Mouse (Mus musculus) mouse embryonic stem cell (cell line): ENCODE measurements around the gene Rgs11.
"Not testable (repeated sequence)": the region's sequence is repeated elsewhere in the genome, so short reads cannot be mapped to it uniquely, and the experiment has no call there.

ENCODE experiments used
- in situ Hi-C, 2 experiments: fragments of 300-500 bp; cut with MboI; formaldehyde crosslinking; loops; 1 replicate in 1 of 2; 3 replicates in 1 of 2; pipeline ENCODE4 v1.14.3; 2019 to 2020; ENCODE audit warnings: low sequenced_read_pairs in 2 of 2, low pct_unique_long_range_greater_than_20kb in 1 of 2, mixed read lengths in 1 of 2; ENCODE audit not compliant: unreplicated experiment in 1 of 2

Rgs11 gene

DNA sequence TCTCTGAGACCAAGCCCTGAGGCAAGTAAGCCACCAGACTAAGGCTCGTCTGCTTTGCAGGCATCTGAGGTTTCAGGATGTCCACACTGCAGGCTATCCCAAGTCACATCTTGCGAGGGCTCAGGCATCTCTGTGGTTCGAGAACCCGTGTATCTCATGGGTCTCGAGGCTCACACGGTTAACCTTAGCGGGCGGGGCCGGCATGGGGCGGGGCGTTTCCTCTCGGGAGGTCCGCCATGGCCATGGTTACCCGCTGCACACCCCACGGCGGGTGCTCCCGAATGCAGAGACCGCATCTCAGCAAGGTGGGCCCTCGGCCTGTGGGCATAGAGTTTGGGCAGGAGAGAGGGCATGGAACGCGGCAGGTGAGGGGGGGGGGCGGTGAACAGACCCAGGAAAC lies at the start of gene Rgs11:
Rgs11 (plus strand) TSS at position 215 of the 400 bp plus-strand sequence.
- in situ Hi-C loops: no loop called here

DNA sequence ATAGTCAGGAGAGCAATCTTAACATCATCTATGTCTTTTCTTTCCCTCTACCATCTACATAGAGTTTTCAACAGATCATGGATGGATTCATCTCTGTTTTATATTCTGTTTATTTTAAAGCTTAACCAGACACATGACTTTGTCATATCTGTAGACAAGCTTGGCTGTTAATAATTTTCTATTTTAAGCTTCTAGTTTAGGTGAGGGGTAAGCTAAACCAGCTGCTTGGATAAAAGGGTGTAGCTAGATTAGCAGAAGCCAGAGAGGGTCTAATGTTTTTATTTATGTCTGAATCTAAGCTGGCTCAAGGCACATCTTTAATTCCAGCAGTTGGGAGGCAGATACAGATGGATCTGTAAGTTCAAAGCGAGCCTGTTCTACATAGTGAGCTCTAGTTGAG lies 40.0 kb upstream of the Rgs11 start:
- in situ Hi-C loops: no loop called here

- in situ Hi-C loops: no loop called here
Measured at GRCm38 (mm10) chr17:26168039-26168438, 34.7 kb upstream of the Rgs11 start.

- in situ Hi-C loops: not testable (repeated sequence)
Measured at GRCm38 (mm10) chr17:26175248-26175647, 27.5 kb upstream of the Rgs11 start.

GRCm38 (mm10) chr17:26178611-26179010 lies 24.1 kb upstream of the Rgs11 start:
- in situ Hi-C loops: no loop called here

DNA sequence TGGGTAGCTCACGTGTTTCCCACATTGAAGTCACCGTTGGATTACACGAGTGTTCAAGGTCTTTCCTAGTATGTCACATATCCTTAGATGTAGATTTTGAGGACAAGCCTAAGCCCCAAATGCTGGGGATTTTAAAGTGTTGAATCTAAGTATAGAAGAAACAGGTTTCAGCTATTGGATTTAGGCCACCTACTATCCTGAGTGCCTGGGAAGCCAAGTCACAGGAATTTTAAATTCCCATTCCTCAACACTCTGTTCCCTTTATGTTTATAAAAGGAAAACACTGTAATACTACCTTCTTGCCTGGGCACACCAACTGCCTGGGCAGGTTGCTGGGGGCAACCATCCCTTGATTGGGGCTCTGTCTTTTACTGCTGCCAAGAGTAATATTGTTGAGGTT lies 21.6 kb upstream of the Rgs11 start:
- in situ Hi-C loops: no loop called here

GRCm38 (mm10) chr17:26187592-26187991 lies 15.2 kb upstream of the Rgs11 start:
- in situ Hi-C loops: no loop called here

DNA sequence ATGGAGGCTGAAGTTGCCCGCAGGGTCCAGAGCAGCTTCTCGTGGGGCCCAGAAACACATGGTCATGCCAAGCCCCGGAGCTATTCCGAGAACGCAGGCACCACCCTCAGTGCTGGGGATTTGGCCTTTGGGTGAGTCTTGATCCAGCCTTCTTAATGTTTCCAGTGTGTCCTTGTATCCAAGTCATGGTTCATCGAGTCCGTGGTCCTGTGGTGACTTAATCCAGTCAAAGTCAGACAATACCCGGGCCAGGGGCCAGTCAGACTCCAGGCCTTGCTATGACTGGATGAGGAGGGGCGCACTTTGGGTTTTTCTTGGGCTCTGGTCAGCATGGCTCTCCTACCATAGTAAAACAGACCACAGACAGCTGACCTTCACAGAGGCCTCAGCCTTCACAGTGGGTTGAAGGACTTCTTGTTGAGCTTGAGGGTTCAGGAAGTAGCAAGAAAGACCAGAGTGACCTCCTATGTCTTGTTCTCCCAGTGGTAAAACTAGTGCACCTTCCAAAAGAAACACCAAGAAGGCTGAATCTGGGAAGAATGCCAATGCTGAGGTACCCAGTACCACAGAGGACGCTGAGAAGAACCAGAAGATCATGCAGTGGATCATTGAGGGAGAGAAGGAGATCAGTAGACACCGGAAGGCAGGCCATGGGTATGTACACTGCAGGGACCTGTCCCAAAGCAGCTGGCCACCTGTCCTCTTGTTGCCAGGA lies 14.5 kb upstream of the Rgs11 start:
- in situ Hi-C loops: no loop called here

- in situ Hi-C loops: not testable (repeated sequence)
Measured at GRCm38 (mm10) chr17:26191486-26191885, 11.3 kb upstream of the Rgs11 start.

- in situ Hi-C loops: no loop called here
Measured at GRCm38 (mm10) chr17:26192481-26193190, 10.1 kb upstream of the Rgs11 start.

DNA sequence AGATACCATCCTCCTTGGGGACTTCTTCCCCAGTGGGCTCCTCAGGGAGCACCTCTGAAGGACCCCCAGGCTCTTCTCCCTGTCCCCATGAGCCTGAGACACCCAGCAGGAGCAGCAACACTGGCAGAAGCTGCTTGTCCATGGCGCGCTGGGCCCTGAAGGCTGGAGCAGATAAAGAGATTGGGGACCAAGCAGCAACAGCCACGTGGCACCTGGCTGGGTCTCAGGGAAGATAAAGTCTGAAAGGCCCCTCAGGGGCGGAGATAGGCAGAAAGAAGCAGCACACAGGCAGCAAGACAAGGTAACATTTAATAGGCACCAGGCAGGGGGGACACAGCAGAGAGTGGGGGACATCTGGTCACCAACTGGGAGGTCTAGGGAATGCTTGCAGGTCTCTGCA lies 3.9 kb upstream of the Rgs11 start, which contains the start of gene Pdia2:
Pdia2 (minus strand) TSS at position 196 of the 400 bp plus-strand sequence.
- in situ Hi-C loops: no loop called here

DNA sequence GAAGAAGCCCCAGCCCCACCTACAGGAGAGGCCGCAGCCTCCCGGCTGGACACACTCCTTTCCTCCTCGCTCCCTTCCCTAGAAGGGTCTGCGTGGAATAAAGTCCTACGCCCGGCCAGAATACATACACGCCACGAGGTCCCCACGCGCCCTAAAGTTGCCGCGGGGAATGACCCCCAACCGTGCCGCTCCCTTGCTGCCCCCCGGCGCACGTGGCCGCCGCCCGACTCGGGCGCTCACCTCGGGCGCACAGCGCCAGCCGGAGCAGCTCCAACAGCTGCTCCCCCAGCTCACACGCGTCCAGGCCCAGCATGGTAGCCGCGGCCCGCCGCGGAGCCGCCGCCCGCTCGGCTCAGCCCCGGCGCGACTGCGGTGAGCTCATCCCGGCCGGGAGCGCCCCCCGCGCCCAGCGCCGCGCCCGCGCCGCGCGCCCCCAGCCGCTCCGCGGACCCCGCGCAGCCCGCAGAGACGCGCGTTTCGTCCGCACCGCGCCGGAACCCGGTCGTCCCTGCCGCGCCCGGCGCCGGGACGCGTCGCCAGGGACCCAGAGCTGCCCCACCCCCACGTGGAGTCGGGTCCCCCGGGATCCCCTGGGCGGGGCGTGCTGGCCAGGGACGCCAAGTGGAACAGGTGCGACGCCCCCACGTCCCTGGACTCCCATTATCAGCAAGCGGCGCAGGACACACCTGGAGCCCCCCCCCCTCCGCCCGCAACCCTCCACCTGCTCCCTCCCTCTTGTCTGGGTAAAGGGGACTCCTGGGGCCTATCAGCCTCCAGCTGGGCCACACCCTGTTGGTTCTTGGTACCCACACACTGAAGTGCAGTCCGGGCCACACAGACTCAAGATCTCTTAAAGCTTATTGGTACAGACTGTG lies 1.7 kb upstream of the Rgs11 start:
- in situ Hi-C loops: no loop called here

DNA sequence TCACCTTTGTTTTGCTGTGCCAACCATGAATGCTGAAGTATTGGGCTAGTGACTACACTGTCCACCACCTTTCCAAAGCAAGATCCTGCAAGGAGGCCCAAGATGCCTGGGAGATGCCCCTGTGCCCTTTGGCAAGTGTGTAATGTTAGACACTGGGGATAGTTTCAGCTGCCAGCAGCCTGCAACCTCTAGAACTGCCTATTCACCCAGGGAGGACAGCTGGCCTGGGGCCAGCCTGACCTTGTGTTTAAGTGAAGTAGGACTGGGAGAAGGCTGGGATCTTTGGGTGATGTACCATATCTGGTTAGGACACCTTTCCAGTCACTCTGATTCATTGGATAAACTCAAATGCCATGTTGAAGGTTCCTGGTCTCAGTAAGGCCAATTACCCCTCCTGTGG lies 753 bp upstream of the Rgs11 start:
- in situ Hi-C loops: no loop called here

GRCm38 (mm10) chr17:26203321-26203811 lies 615 bp downstream of the Rgs11 start:
- in situ Hi-C loops: no loop called here

GRCm38 (mm10) chr17:26204766-26205165 lies 2.0 kb downstream of the Rgs11 start:
- in situ Hi-C loops: no loop called here

- in situ Hi-C loops: no loop called here
Measured at GRCm38 (mm10) chr17:26206392-26206791, 3.6 kb downstream of the Rgs11 start.

DNA sequence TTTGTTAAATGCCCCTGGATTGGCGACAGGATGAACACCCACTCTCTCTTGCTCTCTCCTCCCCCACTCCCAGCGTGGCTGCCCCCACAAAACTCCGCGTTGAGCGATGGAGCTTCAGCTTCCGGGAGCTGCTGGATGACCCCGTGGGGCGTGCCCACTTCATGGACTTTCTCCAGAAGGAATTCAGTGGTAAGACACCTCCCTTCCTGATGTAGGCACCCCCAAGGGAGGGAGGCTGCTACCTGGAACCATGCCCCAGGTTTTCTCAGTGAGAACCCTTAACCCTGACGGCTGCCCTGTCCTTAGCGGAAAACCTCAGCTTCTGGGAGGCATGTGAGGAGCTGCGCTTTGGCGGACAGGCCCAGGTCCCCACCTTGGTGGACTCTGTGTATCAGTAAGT lies 4.9 kb downstream of the Rgs11 start, which contains the start of gene Arhgdig:
Arhgdig (minus strand) TSS at position 101 of the 400 bp plus-strand sequence.
- in situ Hi-C loops: no loop called here

DNA sequence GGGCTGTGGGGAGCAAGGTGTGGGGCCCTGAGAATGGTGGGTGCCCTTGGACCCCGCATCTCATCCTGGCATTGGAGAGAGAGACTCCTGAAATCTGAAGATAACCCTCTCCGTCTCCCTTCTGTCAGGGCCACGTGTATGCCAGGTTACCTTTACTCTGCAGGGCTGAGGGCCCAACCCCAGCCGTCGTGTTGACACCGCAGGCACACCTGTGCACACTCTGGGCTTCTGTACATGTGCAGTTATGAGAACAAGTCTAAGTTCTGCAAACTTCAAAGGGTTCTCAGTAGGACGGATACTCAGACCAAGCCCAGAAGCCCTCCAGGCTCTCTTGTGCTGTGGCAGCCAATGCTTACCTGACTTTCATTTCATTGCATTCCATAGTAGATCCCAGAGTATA lies 9.5 kb downstream of the Rgs11 start:
- in situ Hi-C loops: no loop called here

DNA sequence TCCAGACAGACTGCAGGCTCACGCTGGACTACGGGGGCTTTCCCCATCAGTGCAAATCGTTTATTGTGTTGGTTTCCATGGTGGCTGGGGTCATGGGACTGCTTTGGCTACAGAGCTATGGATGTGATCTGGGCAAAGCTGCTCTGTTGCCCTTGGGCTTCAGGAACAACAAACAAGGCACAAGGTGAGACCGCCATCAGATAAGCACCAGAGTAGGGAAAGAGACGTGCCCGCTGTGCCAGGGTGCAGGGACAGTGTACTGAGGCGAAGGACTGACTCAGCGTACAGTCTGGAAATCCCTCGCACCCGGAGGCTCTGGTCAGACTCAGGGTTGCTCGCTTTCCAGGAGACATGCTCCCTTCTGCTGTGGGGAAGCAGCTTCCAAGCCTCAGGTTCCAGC lies 9.9 kb downstream of the Rgs11 start:
- in situ Hi-C loops: no loop called here
